Mouse (Mus musculus): Measurements from ENCODE around the gene Zswim2. TPM values are rescaled to one million over a fixed set of nuclear protein-coding genes. Genes with fewer than 3 reads are reported as not detected.

The Zswim2 gene
- polyA plus RNA-seq, 1 experiment from 2014 or later: not detected

DNA sequence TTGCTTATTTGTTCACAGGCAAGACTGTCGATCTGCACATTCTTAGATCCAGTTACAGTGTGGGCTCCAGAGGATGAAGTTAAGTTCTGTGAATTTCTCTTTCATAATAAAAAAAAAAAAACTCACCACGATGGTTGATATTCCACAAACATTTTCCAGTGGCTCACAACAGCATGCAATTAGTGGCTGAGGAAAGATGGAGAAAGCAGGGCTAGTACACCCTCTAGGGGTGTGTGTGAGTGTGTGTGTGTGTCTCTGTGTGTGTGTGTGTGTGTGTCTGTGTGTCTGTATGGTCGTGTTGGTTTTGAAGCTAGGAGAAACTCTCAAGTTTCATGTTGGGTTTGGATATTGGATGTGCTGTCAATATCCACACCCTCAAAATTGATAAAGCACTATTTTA is 350 bp upstream of the Zswim2 start:
- Histone ChIP-seq H3K36me3 (ENCODE audit: control insufficient read depth, insufficient read depth, low read length) (no peaks in the 10 kb centered on the region), H3K4me3 (ENCODE audit: low read length) (no peak overlapping the region), H3K9me3 (ENCODE audit: control insufficient read depth, low read length) (no peaks in the 10 kb centered on the region), H3K9ac (ENCODE audit: low read depth, low read length) (no peak overlapping the region), H3K4me1 (ENCODE audit: control insufficient read depth, insufficient read depth, low read length) (peaks cover 4% of the 10 kb centered on the region; the same call in 1 of the 2 replicates), H3K27me3 (ENCODE audit: control insufficient read depth, insufficient read depth, low read length) (no peaks in the 10 kb centered on the region; the same call in 1 of the 2 replicates), H3K27ac (ENCODE audit: low read depth, low read length) (no peak overlapping the region), H3K4me2 (replicated peaks; ENCODE audit: low read depth, low read length) (peak overlapping the region; percentile 42)
- WGBS: 48% methylated on average over 3 of the region's 3 CpGs
- ATAC-seq (ENCODE audit: low FRiP score, low TSS enrichment): no peak

DNA sequence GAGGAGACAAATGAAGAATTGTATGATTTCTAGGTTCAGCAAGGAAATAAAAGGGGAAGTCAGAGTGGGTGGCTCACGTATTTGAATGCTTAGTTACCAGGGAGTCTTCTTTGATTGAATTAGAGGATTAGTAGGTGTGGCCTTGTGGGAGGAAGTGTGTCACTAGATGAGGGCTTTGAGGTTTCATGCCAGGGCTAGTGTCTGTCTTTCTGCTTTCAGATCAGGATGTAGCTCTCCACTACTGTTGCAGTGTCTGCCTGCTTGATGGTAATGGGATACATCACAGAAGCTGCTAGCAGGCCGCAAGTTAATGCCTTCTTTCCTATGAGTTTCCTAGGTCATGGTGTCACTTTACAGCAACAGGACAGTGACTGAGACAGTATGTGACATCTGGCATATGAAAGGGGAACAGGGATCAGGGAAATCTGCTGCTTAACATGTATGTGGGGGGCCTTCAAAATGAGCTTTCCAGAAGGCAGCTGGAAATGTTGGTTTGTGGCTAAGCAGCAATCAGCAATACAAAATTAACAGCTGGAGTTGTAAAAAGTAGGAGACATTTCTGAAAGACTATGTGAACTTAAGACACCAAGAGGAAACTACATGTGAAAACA is 11.4 kb downstream of the Zswim2 start:
- no peaks in the 10 kb centered on the region for H3K27me3 ChIP-seq (ENCODE audit: control insufficient read depth, insufficient read depth, low read length)
- no peak overlapping the region for H3K9ac ChIP-seq (ENCODE audit: low read depth, low read length)
- H3K27ac ChIP-seq (ENCODE audit: low read depth, low read length): no peak overlapping the region
- H3K36me3 ChIP-seq (ENCODE audit: control insufficient read depth, insufficient read depth, low read length): no peaks in the 10 kb centered on the region
- H3K9me3 ChIP-seq (ENCODE audit: control insufficient read depth, low read length): no peaks in the 10 kb centered on the region
- WGBS: 23% methylated on average over 2 of the region's 2 CpGs
- no peak overlapping the region for H3K4me2 ChIP-seq (replicated peaks; ENCODE audit: low read depth, low read length)
- ATAC-seq (ENCODE audit: low FRiP score, low TSS enrichment): peak; percentile 81; the same call in 1 of the 2 replicates
- no peak overlapping the region for H3K4me3 ChIP-seq (ENCODE audit: low read length)
- H3K4me1 ChIP-seq (ENCODE audit: control insufficient read depth, insufficient read depth, low read length): no peaks in the 10 kb centered on the region

DNA sequence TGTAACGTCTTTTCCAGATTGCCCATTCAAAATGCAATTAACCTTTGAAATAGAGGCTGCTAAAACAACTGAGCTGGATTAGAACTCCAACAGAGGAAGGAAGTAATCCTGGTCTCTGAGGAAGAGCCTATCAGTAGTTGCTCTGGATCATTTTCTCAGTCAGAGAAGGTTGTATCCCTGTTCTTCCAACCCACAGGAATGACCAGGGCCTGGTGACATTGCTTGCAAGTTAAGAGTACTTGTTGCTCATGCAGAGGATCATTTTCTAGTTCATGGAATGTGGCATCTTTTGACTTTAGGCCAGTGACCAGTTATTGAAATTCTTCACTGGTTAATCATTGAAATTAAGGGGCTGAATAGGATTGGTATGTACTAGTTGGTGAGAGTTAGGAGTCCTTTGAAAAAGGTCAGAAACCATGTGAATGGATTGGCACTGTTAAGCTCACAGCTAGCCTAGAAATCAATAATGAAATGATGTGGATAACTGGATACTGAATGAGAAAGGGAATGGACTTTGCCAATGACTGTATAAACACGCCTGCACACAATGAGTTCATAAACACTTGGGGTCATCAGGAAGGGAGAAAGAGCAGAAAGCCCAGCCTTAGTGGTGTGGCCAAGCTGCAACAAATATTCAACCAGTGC is 39.0 kb downstream of the Zswim2 start:
- WGBS: 75% methylated on average over 2 of the region's 2 CpGs
- no peaks in the 10 kb centered on the region for H3K9me3 ChIP-seq (ENCODE audit: control insufficient read depth, low read length)
- H3K4me1 ChIP-seq (ENCODE audit: control insufficient read depth, insufficient read depth, low read length): no peaks in the 10 kb centered on the region
- no peak for ATAC-seq (ENCODE audit: low FRiP score, low TSS enrichment)
- H3K4me2 ChIP-seq (replicated peaks; ENCODE audit: low read depth, low read length): no peak overlapping the region
- no peaks in the 10 kb centered on the region for H3K36me3 ChIP-seq (ENCODE audit: control insufficient read depth, insufficient read depth, low read length)
- H3K27me3 ChIP-seq (ENCODE audit: control insufficient read depth, insufficient read depth, low read length): no peaks in the 10 kb centered on the region
- H3K4me3 ChIP-seq (ENCODE audit: low read length): no peak overlapping the region
- H3K9ac ChIP-seq (ENCODE audit: low read depth, low read length): no peak overlapping the region
- no peak overlapping the region for H3K27ac ChIP-seq (ENCODE audit: low read depth, low read length)

DNA sequence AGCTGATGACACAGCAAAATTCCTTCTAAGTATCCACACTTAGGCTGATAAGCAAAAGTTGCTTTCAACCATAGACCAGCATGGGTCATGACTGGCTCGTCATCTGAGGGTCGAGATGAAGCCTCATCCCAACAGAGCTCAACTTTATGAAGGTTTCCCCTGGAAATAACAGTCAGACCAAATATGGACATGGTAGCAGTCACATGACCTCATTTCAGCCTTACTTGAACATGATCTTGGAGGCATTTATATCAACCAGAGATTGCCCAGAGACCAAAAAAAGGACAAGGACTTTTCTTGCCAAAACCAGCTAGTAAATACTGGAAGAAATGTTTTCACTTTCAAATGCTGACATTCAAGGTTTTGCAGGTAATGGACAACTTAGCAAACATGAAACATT is 47.3 kb downstream of the Zswim2 start:
- no peaks in the 10 kb centered on the region for H3K4me1 ChIP-seq (ENCODE audit: control insufficient read depth, insufficient read depth, low read length)
- no peak overlapping the region for H3K27ac ChIP-seq (ENCODE audit: low read depth, low read length)
- no peak overlapping the region for H3K9ac ChIP-seq (ENCODE audit: low read depth, low read length)
- 98% methylated on average over 2 of the region's 2 CpGs for WGBS
- ATAC-seq (ENCODE audit: low FRiP score, low TSS enrichment): no peak
- no peaks in the 10 kb centered on the region for H3K36me3 ChIP-seq (ENCODE audit: control insufficient read depth, insufficient read depth, low read length)
- H3K27me3 ChIP-seq (ENCODE audit: control insufficient read depth, insufficient read depth, low read length): no peaks in the 10 kb centered on the region
- no peaks in the 10 kb centered on the region for H3K9me3 ChIP-seq (ENCODE audit: control insufficient read depth, low read length)
- H3K4me3 ChIP-seq (ENCODE audit: low read length): no peak overlapping the region
- H3K4me2 ChIP-seq (replicated peaks; ENCODE audit: low read depth, low read length): no peak overlapping the region

DNA sequence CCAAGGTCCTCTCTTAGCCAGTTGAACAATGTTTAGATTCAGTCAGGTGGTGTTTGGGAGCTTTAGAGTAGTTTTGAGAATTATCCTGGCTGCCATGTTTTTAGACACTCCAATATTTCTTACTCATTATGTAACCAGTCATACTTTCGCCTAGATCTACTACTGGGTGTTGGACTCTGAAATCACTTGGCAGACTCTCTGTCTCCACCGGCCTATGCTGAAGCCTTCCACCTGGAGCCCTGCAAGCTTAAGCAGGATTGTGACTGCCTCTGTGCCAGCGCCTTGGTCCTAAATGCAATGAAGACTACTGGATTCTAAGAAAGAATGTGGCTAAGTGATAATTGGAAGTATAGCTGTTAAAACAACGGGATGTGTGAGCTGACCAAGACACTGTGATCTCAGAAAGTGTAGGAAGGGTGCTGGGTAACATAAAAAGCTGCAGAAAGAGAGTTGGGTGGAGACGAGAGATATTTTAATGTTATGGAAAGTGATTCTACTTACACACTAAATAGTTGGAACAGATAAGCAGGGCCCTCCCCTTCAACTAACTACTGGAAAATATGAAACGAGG is 57.1 kb downstream of the Zswim2 start:
- Histone ChIP-seq H3K4me3 (ENCODE audit: low read length) (no peak overlapping the region), H3K4me2 (replicated peaks; ENCODE audit: low read depth, low read length) (no peak overlapping the region), H3K9me3 (ENCODE audit: control insufficient read depth, low read length) (no peaks in the 10 kb centered on the region), H3K36me3 (ENCODE audit: control insufficient read depth, insufficient read depth, low read length) (no peaks in the 10 kb centered on the region), H3K9ac (ENCODE audit: low read depth, low read length) (no peak overlapping the region), H3K27ac (ENCODE audit: low read depth, low read length) (no peak overlapping the region), H3K4me1 (ENCODE audit: control insufficient read depth, insufficient read depth, low read length) (no peaks in the 10 kb centered on the region), H3K27me3 (ENCODE audit: control insufficient read depth, insufficient read depth, low read length) (no peaks in the 10 kb centered on the region)
- WGBS: 80% methylated on average over 6 of the region's 6 CpGs
- ATAC-seq (ENCODE audit: low FRiP score, low TSS enrichment): no peak

Other genes with a start within 250 kb of the Zswim2 start
- 117 and 125 TPM in 2 replicates for gene Itgav, start 216.8 kb downstream of the Zswim2 start, polyA plus RNA-seq (2014; fragmentation: Nextera tagmentation; extraction: Ambion mirVana)
- gene Fam171b, start 128.6 kb downstream of the Zswim2 start, polyA plus RNA-seq (2014; fragmentation: Nextera tagmentation; extraction: Ambion mirVana): 5.3 and 5.5 TPM in 2 replicates
- gene Gm13698, start 14.5 kb upstream of the Zswim2 start, polyA plus RNA-seq (2014; fragmentation: Nextera tagmentation; extraction: Ambion mirVana): not detected in 2 replicates
- not detected in 2 replicates for gene Gm13693, start 20.3 kb upstream of the Zswim2 start, polyA plus RNA-seq (2014; fragmentation: Nextera tagmentation; extraction: Ambion mirVana)
- gene Gm13695, start 26.1 kb upstream of the Zswim2 start, polyA plus RNA-seq (2014; fragmentation: Nextera tagmentation; extraction: Ambion mirVana): not detected in 2 replicates
- gene Gm13696, start 31.9 kb upstream of the Zswim2 start, polyA plus RNA-seq (2014; fragmentation: Nextera tagmentation; extraction: Ambion mirVana): not detected in 2 replicates
- not detected in 2 replicates for gene Gm13694, start 37.7 kb upstream of the Zswim2 start, polyA plus RNA-seq (2014; fragmentation: Nextera tagmentation; extraction: Ambion mirVana)
- gene Gm13697, start 43.5 kb upstream of the Zswim2 start, polyA plus RNA-seq (2014; fragmentation: Nextera tagmentation; extraction: Ambion mirVana): not detected in 2 replicates
- gene Gm13691, start 49.3 kb upstream of the Zswim2 start, polyA plus RNA-seq (2014; fragmentation: Nextera tagmentation; extraction: Ambion mirVana): not detected in 2 replicates

Data from kidney, embryonic 14.5 days (tissue).